Mouse (Mus musculus) heart, embryonic 15.5 days (tissue): ENCODE data around the gene Nmnat1. TPM values are rescaled to one million over a fixed set of nuclear protein-coding genes. Genes with fewer than 3 reads are reported as not detected.
A peak's percentile ranks its signal among the peaks of the same experiment; 100 is the strongest.

Experiments used
- ATAC-seq: fragments of 200-750 bp; cut with Nextera tagmentation; replicated peaks from 2 replicates; pipeline ENCODE4 v1.8.0; 2017; ENCODE audit warnings: low read depth, moderate TSS enrichment; ENCODE audit not compliant: insufficient number of reproducible peaks, insufficient read depth, low FRiP score
- H3K27ac ChIP-seq: fragments of 300-500 bp; sonication (generic); 2 replicates; pipeline ENCODE4 v1.5.1; 2015; ENCODE audit warnings: mild to moderate bottlenecking, inconsistent platforms
- H3K27me3 ChIP-seq: fragments of 300-500 bp; sonication (generic); 2 replicates; pipeline ENCODE4 v1.6.1; 2015; ENCODE audit warnings: inconsistent platforms
- H3K36me3 ChIP-seq: fragments of 300-500 bp; sonication (generic); 2 replicates; pipeline ENCODE4 v1.6.1; 2015; ENCODE audit warnings: mild to moderate bottlenecking, inconsistent platforms
- H3K4me1 ChIP-seq: fragments of 300-500 bp; sonication (generic); replicated peaks from 2 replicates; pipeline ENCODE4 v1.6.1; 2015; ENCODE audit warnings: inconsistent platforms
- H3K4me2 ChIP-seq: fragments of 300-500 bp; sonication (generic); 2 replicates; pipeline ENCODE4 v1.6.1; 2015; ENCODE audit warnings: inconsistent platforms, mild to moderate bottlenecking, moderate library complexity
- H3K4me3 ChIP-seq: fragments of 300-500 bp; sonication (generic); 2 replicates; pipeline ENCODE4 v1.5.1; 2015; ENCODE audit warnings: mild to moderate bottlenecking, inconsistent platforms
- H3K9ac ChIP-seq: fragments of 300-500 bp; sonication (generic); 2 replicates; pipeline ENCODE4 v1.6.1; 2015; ENCODE audit warnings: mild to moderate bottlenecking, inconsistent platforms
- H3K9me3 ChIP-seq: fragments of 300-500 bp; sonication (generic); replicated peaks from 2 replicates; pipeline ENCODE4 v1.6.1; 2016; ENCODE audit warnings: inconsistent platforms
- WGBS: fragments of 180-500 bp; shearing (Covaris S2); methylation state at CpG from one replicate; pipeline ENCODE4 v1.1.7; 2015; ENCODE audit warnings: mixed read lengths; 5-methylcytosine and 5-hydroxymethylcytosine counted together
- polyA plus RNA-seq: library from polyadenylated mRNA; unstranded; fragments of >200 nt; fragmentation: Nextera tagmentation; extraction: Ambion mirVana; gene quantifications from 2 replicates; pipeline ENCODE4 v1.2.1, GENCODE M21; 2015

Nmnat1 gene
- polyA plus RNA-seq: 11.5 and 12.7 TPM in 2 replicates

DNA sequence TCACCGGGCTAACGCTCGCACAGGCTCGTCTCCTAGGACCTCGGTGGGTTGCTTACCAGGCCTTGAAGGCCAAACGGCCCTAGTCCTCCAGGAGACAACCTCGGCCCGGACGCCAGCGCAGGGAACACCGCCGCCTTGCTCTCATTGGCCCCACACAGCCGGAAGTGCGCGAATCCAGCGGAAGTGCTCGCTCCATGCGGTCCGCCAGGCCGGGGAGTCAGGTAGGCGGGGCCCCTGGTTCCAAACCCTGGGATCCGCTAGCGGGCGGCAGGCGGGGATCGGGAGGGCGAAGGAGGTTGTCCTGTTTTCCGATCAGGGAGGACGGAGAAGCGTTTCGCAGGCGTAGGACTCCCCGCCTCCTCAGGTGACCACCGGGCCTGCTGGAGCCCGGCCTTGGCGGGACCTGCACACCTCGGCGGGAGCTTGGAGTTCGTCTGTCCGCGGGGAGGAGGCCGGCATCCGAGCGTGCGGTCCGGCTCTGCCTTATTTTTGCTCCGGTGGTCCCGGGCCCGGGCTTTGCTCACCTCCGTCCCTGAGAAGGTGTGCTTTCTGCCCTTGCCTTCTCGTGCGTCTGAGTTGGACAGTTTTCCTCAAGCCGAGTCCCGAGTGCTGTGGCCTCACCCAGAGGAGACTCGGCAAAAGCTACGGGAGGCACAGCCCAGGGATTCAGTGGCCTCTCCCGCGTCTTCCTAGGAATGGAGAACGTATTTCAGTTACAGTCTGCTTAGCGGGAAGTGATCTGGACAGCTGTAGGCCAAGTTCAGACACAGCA is at the start of gene Nmnat1, which contains the start of gene Lzic:
Gene Nmnat1 (minus strand): TSS at position 150 of the 772 bp plus-strand sequence.
Gene Lzic (plus strand): TSS at position 177 of the 772 bp plus-strand sequence.
- Histone ChIP-seq H3K9me3 (no peaks in the 10 kb centered on the region), H3K4me2 (peak within 1 kb of the TSS; percentile 88), H3K4me1 (peaks cover 19% of the 10 kb centered on the region), H3K4me3 (peak within 1 kb of the TSS; percentile 81), H3K36me3 (peaks cover 35% of the 10 kb centered on the region), H3K27me3 (no peaks in the 10 kb centered on the region), H3K9ac (peak within 1 kb of the TSS; percentile 79), H3K27ac (peak within 1 kb of the TSS; percentile 90)
- peak; percentile 97 for ATAC-seq
- WGBS: under 1% methylated on average over 59 of the region's 60 CpGs

DNA sequence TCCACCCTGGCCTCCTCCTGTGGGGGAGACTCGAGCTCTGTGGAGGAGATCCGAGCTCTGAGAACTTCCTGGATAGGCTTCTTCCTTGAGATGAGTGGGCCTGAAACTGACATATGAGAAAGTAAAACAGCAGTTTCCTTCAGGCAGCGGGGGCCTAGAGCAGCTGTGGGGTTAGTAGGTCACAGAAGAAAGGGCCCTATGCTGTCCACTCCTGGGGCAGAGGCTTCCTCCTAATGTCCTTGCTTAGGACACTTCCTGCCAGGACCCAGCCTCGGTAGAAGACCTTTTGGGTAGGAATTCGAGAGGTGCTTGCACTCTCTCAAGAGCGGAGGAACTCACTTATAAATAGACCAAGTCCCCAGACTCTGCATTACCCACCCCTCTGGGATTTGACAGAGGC is 44.7 kb upstream of the Nmnat1 start:
- H3K27me3 ChIP-seq: no peaks in the 10 kb centered on the region
- H3K4me2 ChIP-seq: no peak overlapping the region
- no peak overlapping the region for H3K9ac ChIP-seq
- H3K4me3 ChIP-seq: no peak overlapping the region
- peaks cover 50% of the 10 kb centered on the region for H3K4me1 ChIP-seq
- peak overlapping the region; percentile 61 for H3K27ac ChIP-seq
- H3K36me3 ChIP-seq: no peaks in the 10 kb centered on the region
- no peak for ATAC-seq
- no peaks in the 10 kb centered on the region for H3K9me3 ChIP-seq
- 37% methylated on average over 6 of the region's 6 CpGs for WGBS

DNA sequence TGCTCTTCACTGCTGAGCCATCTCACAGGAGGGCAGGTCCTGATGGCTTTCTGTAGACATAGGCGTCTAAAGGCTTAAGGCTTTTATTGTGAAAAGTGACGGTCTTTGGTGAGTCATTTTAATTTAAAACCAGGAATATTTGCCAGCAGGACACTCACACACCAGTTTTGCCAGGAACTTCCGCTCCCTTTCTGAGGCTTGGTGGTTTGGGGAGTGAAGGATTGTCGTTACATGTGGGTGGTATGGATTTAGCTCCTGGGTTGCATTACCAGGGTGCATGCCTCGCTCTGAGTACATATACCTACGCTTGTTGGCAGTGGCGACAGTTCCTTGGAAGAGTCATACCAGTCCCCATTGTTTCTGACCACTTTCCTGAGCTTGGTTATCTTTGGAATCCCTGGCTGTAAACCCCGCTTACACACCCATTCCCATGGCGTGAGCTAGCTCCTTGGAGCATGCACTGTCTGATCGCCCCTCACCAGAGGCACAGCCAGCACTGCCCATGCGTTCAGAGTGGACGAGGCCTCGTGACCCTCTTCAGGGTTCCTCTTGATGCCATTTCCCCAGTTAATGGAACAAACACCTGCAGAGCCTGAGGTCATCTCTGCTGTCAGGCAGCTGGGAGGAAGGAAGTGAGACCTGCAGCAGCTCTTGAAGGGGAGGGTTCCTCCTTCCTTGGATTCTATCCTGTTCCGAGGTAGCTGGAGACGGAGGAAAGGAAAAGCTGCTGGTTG is 42.8 kb upstream of the Nmnat1 start:
- Histone ChIP-seq H3K4me3 (no peak overlapping the region), H3K27me3 (no peaks in the 10 kb centered on the region), H3K27ac (peak overlapping the region; percentile 28), H3K36me3 (no peaks in the 10 kb centered on the region), H3K9me3 (no peaks in the 10 kb centered on the region), H3K4me2 (no peak overlapping the region), H3K4me1 (peaks cover 56% of the 10 kb centered on the region), H3K9ac (no peak overlapping the region)
- no peak for ATAC-seq
- WGBS: 64% methylated on average over 15 of the region's 15 CpGs

DNA sequence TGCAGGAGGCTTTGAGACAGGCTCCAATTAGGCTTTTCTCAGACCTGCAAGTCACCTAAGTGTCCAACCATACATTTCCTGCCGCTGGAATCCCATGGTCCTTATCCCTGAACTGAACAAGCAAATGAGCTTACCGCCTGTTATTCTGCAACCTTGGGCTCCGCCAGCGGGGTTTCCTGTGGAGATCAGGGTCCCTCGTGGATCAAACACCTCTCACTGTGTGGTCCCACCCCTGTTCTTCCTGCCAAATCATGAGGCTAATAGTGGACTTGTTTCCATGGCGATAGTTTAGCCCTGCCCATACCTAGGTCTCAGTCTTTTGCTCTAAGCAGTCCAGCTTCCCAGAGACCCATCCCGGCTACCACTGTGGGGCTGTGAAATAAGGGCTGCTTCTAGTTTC is 41.3 kb upstream of the Nmnat1 start:
- no peaks in the 10 kb centered on the region for H3K36me3 ChIP-seq
- no peak for ATAC-seq
- no peaks in the 10 kb centered on the region for H3K27me3 ChIP-seq
- no peak overlapping the region for H3K9ac ChIP-seq
- H3K4me2 ChIP-seq: no peak overlapping the region
- no peaks in the 10 kb centered on the region for H3K9me3 ChIP-seq
- peaks cover 61% of the 10 kb centered on the region for H3K4me1 ChIP-seq
- WGBS: 54% methylated on average over 7 of the region's 7 CpGs
- H3K4me3 ChIP-seq: no peak overlapping the region
- H3K27ac ChIP-seq: peak overlapping the region; percentile 35; the same call in 1 of the 2 replicates

DNA sequence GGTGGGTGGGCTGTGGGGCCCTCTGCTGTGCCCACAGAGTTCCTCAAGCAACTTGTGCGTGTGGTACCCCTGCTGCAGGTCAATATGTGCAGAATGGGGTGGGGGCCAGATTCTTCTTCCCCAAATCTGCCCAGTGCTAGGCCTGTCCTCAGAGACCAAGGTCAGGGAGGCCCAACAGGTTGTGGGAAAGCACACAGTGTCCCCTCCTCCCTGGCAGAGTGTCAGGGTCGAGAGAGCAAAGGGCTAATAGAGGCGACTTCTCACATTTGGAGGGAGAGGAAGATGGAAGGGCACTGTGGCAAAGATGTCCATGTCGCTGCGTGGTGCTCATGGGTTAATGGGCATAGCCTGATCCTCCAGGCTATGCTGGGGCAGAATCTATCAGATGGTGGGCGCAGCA is 40.8 kb upstream of the Nmnat1 start:
- peak overlapping the region; percentile 35; the same call in 1 of the 2 replicates for H3K27ac ChIP-seq
- no peak overlapping the region for H3K4me2 ChIP-seq
- no peaks in the 10 kb centered on the region for H3K27me3 ChIP-seq
- ATAC-seq: no peak
- H3K4me3 ChIP-seq: no peak overlapping the region
- H3K9ac ChIP-seq: 0 out of 2 replicates have a peak overlapping the region, but pooled peaks have one; percentile 32
- 77% methylated on average over 6 of the region's 6 CpGs for WGBS
- no peaks in the 10 kb centered on the region for H3K9me3 ChIP-seq
- H3K36me3 ChIP-seq: no peaks in the 10 kb centered on the region
- peaks cover 61% of the 10 kb centered on the region for H3K4me1 ChIP-seq

DNA sequence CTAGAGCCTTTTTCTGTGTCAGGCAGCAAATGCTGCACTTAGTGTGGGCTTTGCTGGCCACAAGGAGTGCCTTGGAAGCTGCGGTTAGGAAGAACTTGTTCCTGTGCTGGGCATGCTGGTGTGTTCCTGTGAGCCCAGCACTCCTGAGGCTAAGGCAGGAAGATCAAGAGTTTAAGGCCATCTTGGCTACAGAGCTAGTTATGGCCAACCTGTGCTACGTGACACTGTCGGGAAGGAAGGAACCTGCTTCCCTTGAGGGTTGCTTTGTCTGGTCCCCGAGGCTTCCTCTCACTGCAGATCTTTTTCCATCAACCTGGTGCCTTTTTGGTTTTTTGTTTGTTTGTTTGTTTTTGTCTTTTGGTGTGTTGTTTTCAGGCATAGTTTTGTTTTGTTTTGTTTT is 40.2 kb upstream of the Nmnat1 start:
- H3K9me3 ChIP-seq: no peaks in the 10 kb centered on the region
- WGBS: 73% methylated on average over 4 of the region's 4 CpGs
- H3K27me3 ChIP-seq: no peaks in the 10 kb centered on the region
- peak overlapping the region; percentile 46; the same call in 1 of the 2 replicates for H3K27ac ChIP-seq
- H3K9ac ChIP-seq: no peak overlapping the region
- no peak overlapping the region for H3K4me3 ChIP-seq
- no peaks in the 10 kb centered on the region for H3K36me3 ChIP-seq
- ATAC-seq: no peak
- no peak overlapping the region for H3K4me2 ChIP-seq
- H3K4me1 ChIP-seq: peaks cover 59% of the 10 kb centered on the region

DNA sequence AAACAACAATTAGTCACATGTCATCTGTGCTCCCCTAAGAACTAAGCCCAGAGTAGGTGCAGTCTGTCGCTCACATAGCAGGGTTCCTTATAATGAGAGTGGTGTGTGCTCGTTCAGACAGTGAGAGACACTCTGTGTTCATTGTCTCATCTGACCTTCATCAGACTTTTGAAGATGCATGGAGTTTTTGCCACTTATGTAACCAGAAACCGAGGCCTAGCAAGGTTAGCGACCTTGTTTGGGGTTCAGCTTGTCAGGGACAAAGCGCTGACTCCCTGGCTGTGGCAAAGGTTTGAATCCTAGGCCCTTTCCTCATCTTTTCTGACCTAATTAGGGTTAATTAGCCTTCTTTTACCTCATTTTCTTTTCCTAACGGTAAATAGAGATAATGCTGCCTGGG is 39.0 kb upstream of the Nmnat1 start:
- 89% methylated on average over 6 of the region's 6 CpGs for WGBS
- Histone ChIP-seq H3K9me3 (no peaks in the 10 kb centered on the region), H3K27ac (no peak overlapping the region), H3K9ac (no peak overlapping the region), H3K27me3 (no peaks in the 10 kb centered on the region), H3K4me3 (no peak overlapping the region), H3K4me2 (no peak overlapping the region), H3K36me3 (no peaks in the 10 kb centered on the region), H3K4me1 (peaks cover 52% of the 10 kb centered on the region)
- ATAC-seq: no peak

DNA sequence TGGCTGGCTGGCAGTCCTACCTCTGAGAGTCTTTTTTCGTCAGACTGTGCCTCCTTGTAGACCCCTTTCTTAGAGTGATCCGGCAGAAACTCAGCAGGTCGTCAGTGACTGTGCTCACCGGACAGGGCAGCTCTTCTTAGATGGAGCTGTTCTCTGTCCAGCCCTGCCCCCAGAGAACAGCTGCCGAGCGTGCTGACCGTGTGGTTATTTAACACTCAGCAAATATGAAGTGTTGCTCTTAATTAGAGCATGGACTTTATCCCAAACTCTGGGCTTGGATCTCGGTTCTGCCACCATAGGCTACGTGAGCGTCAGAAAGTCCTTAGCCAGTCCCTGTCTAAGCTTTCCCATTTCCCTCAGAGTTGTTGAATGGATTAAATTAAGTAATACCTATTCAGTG is 36.3 kb upstream of the Nmnat1 start:
- H3K27me3 ChIP-seq: no peaks in the 10 kb centered on the region
- H3K9ac ChIP-seq: no peak overlapping the region
- no peaks in the 10 kb centered on the region for H3K36me3 ChIP-seq
- 68% methylated on average over 10 of the region's 10 CpGs for WGBS
- no peaks in the 10 kb centered on the region for H3K9me3 ChIP-seq
- no peak for ATAC-seq
- H3K4me2 ChIP-seq: no peak overlapping the region
- peaks cover 40% of the 10 kb centered on the region for H3K4me1 ChIP-seq
- H3K27ac ChIP-seq: no peak overlapping the region
- H3K4me3 ChIP-seq: no peak overlapping the region

DNA sequence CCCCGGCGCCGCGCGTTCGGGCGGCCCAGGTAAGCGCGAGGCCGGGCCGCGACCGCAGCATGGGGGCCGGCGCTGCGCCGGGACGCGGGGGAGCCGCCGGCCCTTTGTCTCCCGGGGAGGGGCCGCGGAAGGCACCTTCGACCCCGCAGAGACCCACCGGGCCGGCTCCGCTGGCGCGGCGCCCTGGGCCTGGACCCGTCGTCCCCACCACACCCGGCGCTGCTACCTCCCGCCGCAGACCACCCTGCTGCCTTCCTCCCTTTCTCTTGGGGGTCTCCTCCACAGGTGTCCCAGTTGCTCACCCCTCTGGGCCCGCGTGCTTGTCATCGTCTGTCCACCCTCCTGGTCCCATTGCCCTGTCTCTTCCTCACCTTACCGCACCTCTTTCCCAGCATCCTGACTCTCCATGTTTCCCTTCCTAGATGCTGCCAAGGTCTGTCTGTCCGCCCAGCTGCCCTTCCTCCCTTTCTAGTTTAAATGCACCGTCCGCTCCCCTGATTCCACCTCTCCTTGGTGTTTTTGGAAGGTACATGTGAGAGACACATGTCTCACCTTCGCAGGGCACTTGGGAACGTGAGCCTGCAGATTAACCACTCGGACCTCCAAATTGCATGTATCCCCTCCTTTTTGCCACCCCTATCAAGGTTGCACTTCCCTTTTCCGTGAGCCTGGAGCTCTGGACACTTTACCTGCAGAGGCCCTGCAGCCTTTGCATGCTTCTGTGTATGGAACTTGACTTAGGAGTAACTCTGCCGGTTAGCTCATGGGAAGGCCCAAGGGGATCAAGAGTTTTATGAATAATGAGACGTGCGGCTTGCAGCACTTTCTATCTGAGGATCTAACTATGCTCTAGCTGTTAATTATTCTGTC is 33.6 kb upstream of the Nmnat1 start:
- peaks cover 21% of the 10 kb centered on the region for H3K4me1 ChIP-seq
- peak overlapping the region; percentile 91 for H3K4me3 ChIP-seq
- H3K27ac ChIP-seq: peak overlapping the region; percentile 69
- 5% methylated on average over 49 of the region's 52 CpGs for WGBS
- H3K36me3 ChIP-seq: no peaks in the 10 kb centered on the region
- ATAC-seq: no peak
- peak overlapping the region; percentile 97 for H3K4me2 ChIP-seq
- no peaks in the 10 kb centered on the region for H3K27me3 ChIP-seq
- H3K9me3 ChIP-seq: no peaks in the 10 kb centered on the region
- peak overlapping the region; percentile 88 for H3K9ac ChIP-seq

DNA sequence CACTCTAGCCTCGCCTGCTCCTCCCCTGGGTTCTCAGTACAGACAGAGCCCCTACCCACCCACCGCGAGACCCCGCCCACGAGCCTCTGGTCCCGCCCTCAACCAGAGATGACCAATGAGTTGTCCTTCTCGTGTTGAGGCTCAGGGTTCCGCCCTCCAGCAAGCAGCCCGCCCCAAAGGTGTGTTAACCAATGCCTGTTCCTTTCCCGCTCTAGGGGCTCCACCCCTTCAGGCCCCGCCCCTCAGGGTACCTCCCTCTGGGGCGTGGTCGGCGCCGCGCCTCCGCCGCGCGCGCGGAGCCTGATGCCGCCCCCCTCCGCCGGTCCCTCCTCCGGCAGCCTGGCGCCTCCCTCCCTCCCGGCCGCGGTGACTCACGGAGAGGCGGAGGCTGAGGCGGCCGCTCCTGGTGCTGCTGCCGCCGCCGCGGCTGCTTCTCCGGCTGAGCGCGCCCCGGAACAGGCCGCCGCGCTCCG is 32.9 kb upstream of the Nmnat1 start, which contains the start of gene Ctnnbip1:
Gene Ctnnbip1 (plus strand): TSS at position 369 of the 473 bp plus-strand sequence.
- Histone ChIP-seq H3K27me3 (no peaks in the 10 kb centered on the region), H3K4me1 (peaks cover 18% of the 10 kb centered on the region), H3K4me3 (peak within 1 kb of the TSS; percentile 91), H3K27ac (peak within 1 kb of the TSS; percentile 69), H3K4me2 (peak within 1 kb of the TSS; percentile 97), H3K9ac (peak within 1 kb of the TSS; percentile 88), H3K9me3 (no peaks in the 10 kb centered on the region), H3K36me3 (no peaks in the 10 kb centered on the region)
- peak; percentile 99 for ATAC-seq
- WGBS: 1% methylated on average over 45 of the region's 46 CpGs

DNA sequence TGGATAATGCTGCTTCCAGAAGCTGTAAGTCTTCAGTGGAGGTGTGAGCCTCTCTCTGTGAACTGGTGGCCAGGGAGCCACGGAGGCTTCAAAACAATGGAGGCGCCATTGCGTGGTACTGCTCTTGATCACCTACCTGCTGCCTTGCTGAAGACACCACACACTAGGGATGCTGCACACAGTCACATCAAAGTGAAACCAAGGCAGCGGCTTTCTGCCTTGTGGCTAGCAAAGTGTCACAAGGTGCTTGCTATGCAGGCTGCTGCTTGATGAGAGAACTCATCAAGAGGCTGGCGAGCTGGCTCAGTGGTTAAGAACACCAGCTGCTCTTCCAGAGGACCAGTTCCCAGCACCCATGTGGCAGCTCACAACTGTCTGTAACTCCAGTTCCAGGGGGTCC is 30.7 kb upstream of the Nmnat1 start:
- no peak for ATAC-seq
- H3K4me1 ChIP-seq: peaks cover 13% of the 10 kb centered on the region
- 89% methylated on average over 5 of the region's 5 CpGs for WGBS
- no peaks in the 10 kb centered on the region for H3K27me3 ChIP-seq
- no peaks in the 10 kb centered on the region for H3K36me3 ChIP-seq
- no peak overlapping the region for H3K27ac ChIP-seq
- no peaks in the 10 kb centered on the region for H3K9me3 ChIP-seq
- H3K4me2 ChIP-seq: no peak overlapping the region
- no peak overlapping the region for H3K4me3 ChIP-seq
- H3K9ac ChIP-seq: no peak overlapping the region
